Mouse (Mus musculus): ENCODE measurements around the gene Blcap.
A peak's percentile ranks its signal among the peaks of the same experiment; 100 is the strongest.
"Not testable (repeated sequence)": the region's sequence is repeated elsewhere in the genome, so short reads cannot be mapped to it uniquely, and the experiment has no call there.

Blcap gene

GRCm38 (mm10) chr2:157571224-157571832, at the start of gene Blcap:
Blcap (minus strand) TSS chr2:157571274.
- peak; percentile 79 for DNase-seq (ENCODE audit: low read depth)

GRCm38 (mm10) chr2:157618393-157618792, 47.3 kb upstream of the Blcap start:
- no peak for DNase-seq (ENCODE audit: low read depth)

GRCm38 (mm10) chr2:157613997-157614396, 42.9 kb upstream of the Blcap start:
- DNase-seq (ENCODE audit: low read depth), result no peak

- DNase-seq (ENCODE audit: low read depth), result no peak
Observed at GRCm38 (mm10) chr2:157611735-157612134, 40.7 kb upstream of the Blcap start.

DNA sequence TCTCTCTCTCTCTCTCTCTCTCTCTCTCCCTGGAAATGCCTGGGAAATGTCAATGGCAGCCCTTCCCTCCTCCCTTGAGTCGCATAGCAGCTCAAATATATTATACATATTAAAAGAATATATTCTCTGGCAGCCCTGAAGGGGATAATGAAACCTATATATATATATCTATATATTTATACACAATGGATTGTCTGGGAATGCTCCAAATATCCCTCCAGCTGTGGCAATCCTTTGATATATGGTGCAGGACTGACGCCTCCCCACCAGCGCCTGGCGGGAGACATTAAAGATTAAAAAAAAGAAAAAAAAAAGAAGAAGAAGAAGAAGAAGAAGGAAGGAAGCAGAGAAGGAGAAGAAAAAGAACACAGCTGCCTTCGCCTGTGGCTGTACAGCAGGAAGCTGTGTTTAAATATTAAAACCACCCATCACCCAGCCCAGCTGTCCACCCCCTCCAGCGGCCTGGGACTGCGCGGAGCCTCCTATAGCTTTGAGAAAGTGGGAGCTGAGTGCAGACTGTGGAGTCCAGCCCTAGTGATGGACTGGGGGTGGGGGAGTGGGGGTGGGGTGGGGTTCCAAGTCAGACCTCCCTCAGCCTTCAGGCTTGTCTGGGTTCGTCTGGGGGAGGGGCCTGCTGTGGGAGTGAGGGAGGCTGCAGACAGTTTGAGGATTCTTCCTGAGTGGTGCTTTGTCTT, 36.6 kb upstream of the Blcap start:
- DNase-seq (ENCODE audit: low read depth), result no peak

DNA sequence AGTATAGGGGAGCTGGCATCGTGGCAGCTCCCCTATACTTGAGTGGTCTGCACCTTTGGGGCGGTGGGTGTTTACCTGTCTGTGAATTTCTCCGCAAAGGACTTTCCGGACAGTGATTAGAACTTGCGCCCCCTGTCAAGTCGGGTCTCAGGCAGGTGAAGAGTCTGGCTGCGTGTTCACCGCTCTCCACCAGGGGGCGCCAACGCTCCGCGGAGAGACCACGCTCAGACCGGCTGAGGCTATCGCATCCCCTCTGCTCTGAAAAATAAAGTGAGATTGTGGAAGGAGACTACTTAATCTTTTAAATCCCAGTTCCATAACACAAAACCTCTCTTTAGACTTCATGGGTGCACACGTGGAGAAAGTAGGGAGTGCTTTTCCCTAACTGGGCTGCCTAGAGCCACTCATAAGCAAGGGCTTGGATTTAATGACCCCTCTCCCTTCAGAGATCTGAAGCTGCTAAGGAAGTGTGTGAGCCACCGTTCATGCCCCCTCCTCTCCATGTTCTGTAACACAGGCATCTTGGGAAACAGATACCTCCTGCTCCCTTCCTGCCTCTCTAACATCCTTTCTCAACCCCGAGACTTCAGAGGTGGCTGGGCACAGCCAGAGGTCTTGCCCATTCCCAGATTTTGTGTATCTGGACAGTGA, 34.1 kb upstream of the Blcap start:
- peak; percentile 79 for DNase-seq (ENCODE audit: low read depth)

- no peak for DNase-seq (ENCODE audit: low read depth)
Observed at GRCm38 (mm10) chr2:157601435-157601839, 30.4 kb upstream of the Blcap start.

GRCm38 (mm10) chr2:157596876-157597566, 25.9 kb upstream of the Blcap start:
- DNase-seq (ENCODE audit: low read depth), result peak; percentile 13

DNA sequence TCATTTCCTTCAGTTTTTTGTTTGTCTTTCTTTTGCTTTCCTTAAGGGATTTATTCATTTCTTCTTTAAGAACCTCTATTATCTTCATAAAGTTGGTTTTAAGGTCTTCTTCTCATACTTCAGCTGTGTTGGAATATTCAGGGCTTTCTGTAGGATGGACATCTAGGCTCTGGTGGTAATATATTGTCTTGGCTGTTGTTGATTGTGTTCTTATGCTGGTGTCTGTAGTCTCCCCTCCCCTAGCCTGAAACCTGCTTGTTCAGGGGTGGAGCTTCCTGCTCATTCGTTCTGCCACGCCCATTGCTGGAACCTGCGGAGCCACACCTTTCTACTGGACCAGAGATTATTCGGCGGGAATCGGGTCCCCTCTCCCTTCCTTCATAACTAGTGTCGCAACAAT, 14.3 kb upstream of the Blcap start:
- not testable (repeated sequence) for DNase-seq (ENCODE audit: low read depth)

- no peak for DNase-seq (ENCODE audit: low read depth)
Observed at GRCm38 (mm10) chr2:157572786-157573185, 1.7 kb upstream of the Blcap start.

GRCm38 (mm10) chr2:157569796-157570485, 1.1 kb downstream of the Blcap start:
- DNase-seq (ENCODE audit: low read depth), result no peak

- DNase-seq (ENCODE audit: low read depth), result no peak
Observed at GRCm38 (mm10) chr2:157568881-157569280, 2.2 kb downstream of the Blcap start.

- DNase-seq (ENCODE audit: low read depth), result peak; percentile 54
Observed at GRCm38 (mm10) chr2:157567235-157567961, 3.7 kb downstream of the Blcap start.

DNA sequence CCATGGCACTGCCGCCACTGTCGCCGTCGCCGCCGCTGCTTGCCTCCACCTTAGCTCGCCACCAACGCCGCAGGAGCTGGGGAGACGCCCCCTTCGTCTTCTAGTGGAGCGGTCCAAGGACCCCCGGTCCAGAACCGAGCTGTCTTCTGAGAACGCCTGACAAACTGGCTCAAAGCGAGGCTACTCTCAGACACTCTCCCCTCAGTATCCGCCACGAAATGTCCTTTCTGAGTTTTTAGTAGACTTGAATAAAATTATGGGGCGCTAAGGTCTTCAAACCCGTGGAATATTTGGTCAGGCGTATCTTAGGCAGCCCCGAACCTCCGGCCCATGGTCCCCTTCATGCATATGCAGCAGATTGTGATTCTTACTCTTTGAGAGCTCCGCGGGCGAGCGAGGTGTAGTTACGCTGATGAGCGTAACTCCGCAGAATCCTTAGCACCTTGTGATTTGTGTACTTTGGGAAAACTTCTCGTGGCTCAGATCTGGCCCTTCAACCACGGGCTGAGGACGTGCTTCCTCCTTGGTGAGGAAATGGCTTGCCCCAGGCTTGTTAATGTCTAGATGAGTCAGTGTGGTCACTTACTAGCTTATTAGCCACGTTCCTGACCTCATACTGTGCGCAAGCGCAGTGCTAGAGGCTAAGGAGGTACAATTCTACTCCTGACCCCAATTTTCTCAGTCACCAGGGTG, 4.7 kb downstream of the Blcap start:
- DNase-seq (ENCODE audit: low read depth), result peak; percentile 96

- DNase-seq (ENCODE audit: low read depth), result no peak
Observed at GRCm38 (mm10) chr2:157565898-157566259, 5.2 kb downstream of the Blcap start.

DNA sequence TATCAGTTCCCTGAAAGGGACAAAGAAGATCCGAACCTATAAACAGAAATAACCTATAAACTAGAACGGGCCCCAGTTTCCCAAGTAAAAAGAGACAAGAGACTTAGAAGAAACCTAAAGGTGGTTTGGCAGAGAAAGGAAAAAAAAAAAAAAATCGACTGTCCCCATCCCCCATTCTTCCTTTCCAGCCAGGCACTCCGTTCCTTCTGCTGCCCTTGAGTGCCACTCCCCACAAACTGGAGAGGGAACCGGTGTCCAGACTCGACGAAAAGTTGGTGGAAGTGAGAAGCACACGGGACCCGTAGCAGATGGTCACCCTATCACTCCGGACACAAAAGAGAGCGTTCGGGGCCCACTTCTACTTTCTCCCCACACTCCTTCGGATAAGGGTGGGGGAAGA, 5.6 kb downstream of the Blcap start:
- DNase-seq (ENCODE audit: low read depth), result peak; percentile 37

DNA sequence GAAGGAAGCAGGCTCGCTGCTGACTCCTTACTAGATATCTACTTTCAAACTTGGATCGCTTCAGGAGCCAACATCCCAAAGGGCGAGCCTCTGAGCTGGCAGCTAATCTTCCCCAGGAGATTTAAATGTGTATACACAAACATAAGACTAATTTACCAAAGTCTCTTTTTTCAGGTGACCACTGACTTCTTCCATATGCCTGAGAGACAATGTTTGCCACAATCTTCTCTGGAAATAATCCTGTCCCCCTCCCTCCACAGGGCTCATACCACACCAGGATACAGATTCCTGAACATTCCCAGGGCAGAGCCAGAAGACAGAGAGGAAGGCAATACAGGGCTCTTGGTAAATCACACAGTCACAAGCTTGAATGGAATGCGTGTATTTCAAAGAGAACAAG, 6.4 kb downstream of the Blcap start:
- DNase-seq (ENCODE audit: low read depth), result no peak

GRCm38 (mm10) chr2:157563031-157563430, 8.0 kb downstream of the Blcap start:
- DNase-seq (ENCODE audit: low read depth), result no peak

DNA sequence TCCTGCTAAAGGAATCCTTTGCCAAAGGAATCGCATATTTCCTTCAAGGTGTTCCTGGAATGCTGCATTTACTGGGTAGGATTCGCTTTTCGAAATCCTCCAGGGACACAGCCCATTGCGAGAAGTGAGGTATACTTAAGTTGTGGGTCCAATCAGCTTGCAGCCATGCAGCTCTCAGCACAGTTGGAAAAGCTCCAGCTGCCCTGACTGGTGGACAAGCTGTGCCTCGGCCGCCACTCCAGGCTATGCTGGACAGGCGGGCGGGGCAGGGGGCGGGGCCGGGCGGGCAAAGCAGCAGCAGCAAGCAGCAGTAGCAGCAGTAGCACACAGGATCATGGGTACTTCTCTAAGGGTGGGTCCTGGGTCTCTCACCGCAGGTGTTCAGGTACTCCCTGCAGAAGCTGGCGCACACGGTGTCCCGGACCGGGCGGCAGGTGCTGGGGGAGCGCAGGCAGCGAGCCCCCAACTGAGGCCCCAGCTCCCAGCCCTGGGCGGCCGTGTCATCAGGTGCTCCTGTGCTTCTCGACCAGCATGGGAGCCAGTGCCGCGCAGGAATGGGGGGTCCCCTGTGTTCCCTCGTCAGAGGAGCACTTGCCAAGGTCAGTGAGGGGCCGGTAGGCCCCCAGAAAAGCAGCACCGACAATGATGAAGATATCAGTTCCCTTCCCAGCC, 9.8 kb downstream of the Blcap start:
- DNase-seq (ENCODE audit: low read depth), result no peak

GRCm38 (mm10) chr2:157560302-157560701, 10.8 kb downstream of the Blcap start:
- DNase-seq (ENCODE audit: low read depth), result no peak
